Mouse (Mus musculus): ENCODE data around the gene Pou6f2. TPM values are rescaled to one million over a fixed set of nuclear protein-coding genes. Genes with fewer than 3 reads are reported as not detected.

The Pou6f2 gene
- polyA plus RNA-seq, 2 experiments = 0.10 to 0.14 TPM

GRCm38 (mm10) chr13:18323407-18323806, 74.1 kb downstream of the Pou6f2 start:
- H3K4me1 ChIP-seq (ENCODE audit: control insufficient read depth, insufficient read depth, low read length) = no peaks in the 10 kb centered on the region
- ATAC-seq (ENCODE audit: low FRiP score, low read depth) = no peak

DNA sequence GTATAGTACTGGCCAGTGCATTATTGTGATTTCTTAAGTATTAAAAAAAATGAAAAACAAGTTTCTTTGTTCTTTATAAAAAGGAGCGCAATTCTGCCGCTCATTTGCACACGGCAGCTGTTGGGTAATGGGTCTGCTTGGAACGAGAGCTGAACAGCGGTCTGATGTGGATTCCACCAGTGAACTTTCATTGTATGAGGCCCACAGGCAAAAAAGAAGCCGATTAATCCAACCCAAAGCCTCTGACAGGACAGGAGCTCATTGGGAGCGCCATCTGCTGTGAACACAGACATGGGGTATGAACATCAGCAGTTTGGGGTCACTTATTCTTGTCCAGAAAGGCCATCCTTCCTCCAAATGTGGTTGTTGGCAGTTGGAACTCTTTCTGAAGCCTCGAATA, 84.9 kb downstream of the Pou6f2 start:
- no peak overlapping the region for H3K9ac ChIP-seq (ENCODE audit: low read depth, low read length, severe bottlenecking)
- no peak for ATAC-seq (ENCODE audit: low FRiP score, low read depth)
- no peak overlapping the region for H3K4me3 ChIP-seq (replicated peaks; ENCODE audit: low read length)
- no peaks in the 10 kb centered on the region for H3K27me3 ChIP-seq (ENCODE audit: control insufficient read depth, insufficient read depth, low read length)
- H3K4me2 ChIP-seq (replicated peaks; ENCODE audit: low read depth, low read length, severe bottlenecking) = no peak overlapping the region; the same call in 1 of the 2 replicates
- TF ChIP-seq POLR2A (IDR thresholded peaks at IDR 0.05; ENCODE audit: borderline replicate concordance, extremely low read depth, insufficient read depth, insufficient read length) = no peak
- DNase-seq (ENCODE audit: low spot score) = no peak
- H3K36me3 ChIP-seq (ENCODE audit: control insufficient read depth, insufficient read depth, low read length) = no peaks in the 10 kb centered on the region
- WGBS = 54% methylated on average over 8 of the region's 8 CpGs
- 0 out of 2 replicates have a peak overlapping the region, but pooled peaks have one; percentile 0 for H3K27ac ChIP-seq (replicated peaks; ENCODE audit: low read depth, low read length)
- H3K9me3 ChIP-seq (ENCODE audit: control insufficient read depth, low read length) = no peaks in the 10 kb centered on the region
- H3K4me1 ChIP-seq (ENCODE audit: control insufficient read depth, insufficient read depth, low read length) = peaks cover 12% of the 10 kb centered on the region

More at GRCm38 (mm10) chr13:18323407-18323806, 74.1 kb downstream of the Pou6f2 start:
- no peak overlapping the region for H3K4me2 ChIP-seq (replicated peaks; ENCODE audit: low read depth, low read length, severe bottlenecking)
- DNase-seq (ENCODE audit: low spot score) = no peak
- WGBS = 84% methylated on average over 8 of the region's 8 CpGs
- TF ChIP-seq POLR2A (IDR thresholded peaks at IDR 0.05; ENCODE audit: borderline replicate concordance, extremely low read depth, insufficient read depth, insufficient read length) = no peak
- no peaks in the 10 kb centered on the region for H3K27me3 ChIP-seq (ENCODE audit: control insufficient read depth, insufficient read depth, low read length)
- H3K9ac ChIP-seq (ENCODE audit: low read depth, low read length, severe bottlenecking) = no peak overlapping the region
- H3K27ac ChIP-seq (replicated peaks; ENCODE audit: low read depth, low read length) = no peak overlapping the region
- H3K36me3 ChIP-seq (ENCODE audit: control insufficient read depth, insufficient read depth, low read length) = no peaks in the 10 kb centered on the region
- H3K9me3 ChIP-seq (ENCODE audit: control insufficient read depth, low read length) = no peaks in the 10 kb centered on the region
- no peak overlapping the region for H3K4me3 ChIP-seq (replicated peaks; ENCODE audit: low read length)

- 61% methylated on average over 7 of the region's 7 CpGs for WGBS
- H3K4me2 ChIP-seq (replicated peaks; ENCODE audit: low read depth, low read length, severe bottlenecking) = no peak overlapping the region
- no peak for TF ChIP-seq POLR2A (IDR thresholded peaks at IDR 0.05; ENCODE audit: borderline replicate concordance, extremely low read depth, insufficient read depth, insufficient read length)
- H3K27ac ChIP-seq (replicated peaks; ENCODE audit: low read depth, low read length) = no peak overlapping the region
- H3K9me3 ChIP-seq (ENCODE audit: control insufficient read depth, low read length) = no peaks in the 10 kb centered on the region
- H3K9ac ChIP-seq (ENCODE audit: low read depth, low read length, severe bottlenecking) = no peak overlapping the region
- DNase-seq (ENCODE audit: low spot score) = no peak
- no peaks in the 10 kb centered on the region for H3K27me3 ChIP-seq (ENCODE audit: control insufficient read depth, insufficient read depth, low read length)
- no peak for ATAC-seq (ENCODE audit: low FRiP score, low read depth)
- peaks cover 12% of the 10 kb centered on the region for H3K4me1 ChIP-seq (ENCODE audit: control insufficient read depth, insufficient read depth, low read length)
- H3K36me3 ChIP-seq (ENCODE audit: control insufficient read depth, insufficient read depth, low read length) = no peaks in the 10 kb centered on the region
- no peak overlapping the region for H3K4me3 ChIP-seq (replicated peaks; ENCODE audit: low read length)
Measured at GRCm38 (mm10) chr13:18309024-18309423, 88.5 kb downstream of the Pou6f2 start.

DNA sequence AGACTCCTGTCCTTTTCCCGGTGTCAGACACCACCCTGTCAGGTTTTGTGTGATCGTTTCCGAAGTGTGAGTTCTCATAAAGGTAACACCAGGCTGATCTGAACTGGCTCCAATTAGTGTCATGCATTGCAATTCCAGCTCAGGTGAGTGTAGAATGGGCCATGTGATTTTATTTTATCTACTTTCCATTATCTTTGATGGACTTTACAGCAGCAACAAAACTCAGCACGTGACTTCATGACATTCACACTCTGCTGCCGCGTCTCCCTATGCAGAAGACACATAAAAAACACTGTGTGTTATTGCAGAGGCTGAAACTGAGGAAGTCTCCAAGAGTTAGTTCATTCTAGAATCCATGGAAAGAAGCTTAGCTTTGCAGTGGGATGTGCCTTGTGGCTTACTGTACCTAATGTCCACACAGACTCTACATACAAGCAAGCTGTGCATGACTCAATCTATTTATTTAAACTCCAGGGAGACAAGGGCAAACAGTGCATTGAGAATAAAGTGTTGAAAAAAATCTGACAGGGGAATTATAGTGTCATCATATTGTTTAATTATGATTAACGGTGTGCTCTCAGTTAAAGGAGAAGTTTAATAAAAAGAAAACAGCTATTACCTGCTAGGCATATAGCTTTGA, 90.9 kb downstream of the Pou6f2 start:
- no peaks in the 10 kb centered on the region for H3K27me3 ChIP-seq (ENCODE audit: control insufficient read depth, insufficient read depth, low read length)
- DNase-seq (ENCODE audit: low spot score) (no peak), ATAC-seq (ENCODE audit: low FRiP score, low read depth) (no peak)
- no peak overlapping the region for H3K27ac ChIP-seq (replicated peaks; ENCODE audit: low read depth, low read length)
- no peaks in the 10 kb centered on the region for H3K9me3 ChIP-seq (ENCODE audit: control insufficient read depth, low read length)
- peaks cover 10% of the 10 kb centered on the region for H3K4me1 ChIP-seq (ENCODE audit: control insufficient read depth, insufficient read depth, low read length)
- WGBS = 60% methylated on average over 7 of the region's 7 CpGs
- TF ChIP-seq POLR2A (IDR thresholded peaks at IDR 0.05; ENCODE audit: borderline replicate concordance, extremely low read depth, insufficient read depth, insufficient read length) = no peak
- H3K9ac ChIP-seq (ENCODE audit: low read depth, low read length, severe bottlenecking) = no peak overlapping the region
- H3K4me3 ChIP-seq (replicated peaks; ENCODE audit: low read length) = no peak overlapping the region
- no peaks in the 10 kb centered on the region for H3K36me3 ChIP-seq (ENCODE audit: control insufficient read depth, insufficient read depth, low read length)
- no peak overlapping the region for H3K4me2 ChIP-seq (replicated peaks; ENCODE audit: low read depth, low read length, severe bottlenecking)

DNA sequence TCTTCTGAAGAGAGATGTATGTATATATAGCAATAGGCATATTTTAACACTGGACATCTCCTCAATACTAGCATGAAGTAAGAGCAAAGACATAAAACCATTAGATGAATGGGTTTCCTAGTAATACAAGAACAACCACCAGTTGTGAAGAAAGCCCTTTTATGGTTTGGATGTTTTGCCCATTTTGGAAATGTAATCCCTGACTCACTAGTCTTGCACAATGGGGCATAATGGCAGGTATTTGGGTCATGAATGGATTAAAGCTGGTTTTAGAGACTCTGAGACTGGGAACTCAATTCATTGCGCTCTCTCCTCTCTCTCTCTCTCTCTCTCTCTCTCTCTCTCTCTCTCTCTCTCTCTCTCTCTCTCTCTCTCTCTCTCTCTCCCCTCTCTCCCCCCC, 97.5 kb downstream of the Pou6f2 start:
- Histone ChIP-seq H3K27ac (replicated peaks; ENCODE audit: low read depth, low read length) (no peak overlapping the region), H3K27me3 (ENCODE audit: control insufficient read depth, insufficient read depth, low read length) (no peaks in the 10 kb centered on the region), H3K9me3 (ENCODE audit: control insufficient read depth, low read length) (no peaks in the 10 kb centered on the region), H3K36me3 (ENCODE audit: control insufficient read depth, insufficient read depth, low read length) (no peaks in the 10 kb centered on the region), H3K4me3 (replicated peaks; ENCODE audit: low read length) (no peak overlapping the region), H3K9ac (ENCODE audit: low read depth, low read length, severe bottlenecking) (no peak overlapping the region), H3K4me1 (ENCODE audit: control insufficient read depth, insufficient read depth, low read length) (0 out of 2 replicates have a peak, but pooled peaks cover 2% of the 10 kb centered on the region), H3K4me2 (replicated peaks; ENCODE audit: low read depth, low read length, severe bottlenecking) (no peak overlapping the region)
- 85% methylated on average over 1 of the region's 1 CpGs for WGBS
- ATAC-seq (ENCODE audit: low FRiP score, low read depth) (no peak), DNase-seq (ENCODE audit: low spot score) (no peak)
- no peak for TF ChIP-seq POLR2A (IDR thresholded peaks at IDR 0.05; ENCODE audit: borderline replicate concordance, extremely low read depth, insufficient read depth, insufficient read length)
